Mouse (Mus musculus) myocyte (in vitro differentiated cells): ENCODE results near the gene Fam110a. TPM values are rescaled to one million over a fixed set of nuclear protein-coding genes. Genes with fewer than 3 reads are reported as not detected.

Experiments used
- H3K27me3 ChIP-seq: one replicate; pipeline ENCODE4 v1.6.1; 2011; ENCODE audit not compliant: control insufficient read depth, insufficient read depth, insufficient read length
- H3K36me3 ChIP-seq: one replicate; pipeline ENCODE4 v1.6.1; 2011; ENCODE audit not compliant: control insufficient read depth, insufficient read depth
- H3K4me2 ChIP-seq: one replicate; pipeline ENCODE4 v1.6.1; 2011; ENCODE audit warnings: low read depth, control low read depth
- H3K4me3 ChIP-seq: one replicate; pipeline ENCODE4 v1.5.1; 2011; ENCODE audit warnings: mild to moderate bottlenecking, control low read depth, moderate library complexity
- H3K79me2 ChIP-seq: one replicate; pipeline ENCODE4 v1.6.1; 2011; ENCODE audit not compliant: control insufficient read depth, insufficient read depth
- H3ac ChIP-seq: one replicate; pipeline ENCODE4 v1.6.1; 2011; ENCODE audit not compliant: control insufficient read depth, insufficient read length
- CEBPB ChIP-seq: IDR thresholded peaks from 2 replicates; pipeline ENCODE4 v1.6.1; 2011; ENCODE audit warnings: mild to moderate bottlenecking, moderate library complexity; ENCODE audit not compliant: poor library complexity, insufficient read depth, severe bottlenecking
- E2F4 ChIP-seq: IDR thresholded peaks from one replicate; pipeline ENCODE4 v1.6.1; 2011; ENCODE audit warnings: mild to moderate bottlenecking, control low read depth, moderate library complexity; ENCODE audit not compliant: insufficient read depth
- MAX ChIP-seq: IDR thresholded peaks from one replicate; pipeline ENCODE4 v1.6.1; 2011; ENCODE audit warnings: low read depth, mild to moderate bottlenecking, control low read depth
- MYOD1 ChIP-seq, 3 experiments: IDR thresholded peaks; one replicate each; pipeline ENCODE4 v1.6.1; 2011; ENCODE audit warnings: control low read depth in 2 of 3, low read depth in 2 of 3, mild to moderate bottlenecking in 2 of 3, moderate library complexity in 1 of 3; ENCODE audit not compliant: insufficient read length in 2 of 3, control insufficient read depth in 1 of 3
- MYOG ChIP-seq, 3 experiments: IDR thresholded peaks; one replicate each; pipeline ENCODE4 v1.6.1; 2011; ENCODE audit warnings: control low read depth in 2 of 3, low read depth in 2 of 3, mild to moderate bottlenecking in 2 of 3; ENCODE audit not compliant: insufficient read length in 2 of 3, control insufficient read depth in 1 of 3, insufficient read depth in 1 of 3
- POLR2A ChIP-seq: IDR thresholded peaks from one replicate; pipeline ENCODE4 v1.6.1; 2011; ENCODE audit warnings: low read depth, mild to moderate bottlenecking, control low read depth, moderate library complexity; ENCODE audit not compliant: insufficient read length
- POLR2AphosphoS2 ChIP-seq: IDR thresholded peaks from one replicate; pipeline ENCODE4 v1.6.1; 2011; ENCODE audit warnings: low read depth, control low read depth; ENCODE audit not compliant: insufficient read length
- REST ChIP-seq: IDR thresholded peaks from one replicate; pipeline ENCODE4 v1.6.1; 2011; ENCODE audit warnings: mild to moderate bottlenecking, control low read depth, moderate library complexity; ENCODE audit not compliant: insufficient read depth, insufficient read length
- SRF ChIP-seq: IDR thresholded peaks from one replicate; pipeline ENCODE4 v1.6.1; 2011; ENCODE audit warnings: low read depth; ENCODE audit not compliant: control insufficient read depth, insufficient read length
- TCF12 ChIP-seq: IDR thresholded peaks from one replicate; pipeline ENCODE4 v1.6.1; 2011; ENCODE audit warnings: mild to moderate bottlenecking, control low read depth; ENCODE audit not compliant: poor library complexity, insufficient read depth, severe bottlenecking
- TCF3 ChIP-seq: IDR thresholded peaks from one replicate; pipeline ENCODE4 v1.6.1; 2011; ENCODE audit warnings: low read depth, control low read depth; ENCODE audit not compliant: insufficient read length
- USF1 ChIP-seq: IDR thresholded peaks from one replicate; pipeline ENCODE4 v1.6.1; 2011; ENCODE audit warnings: low read depth, mild to moderate bottlenecking, control low read depth, moderate library complexity
- polyA plus RNA-seq: library from polyadenylated mRNA; unstranded; fragments of >200 nt; fragmentation: generic; extraction: Trizol; gene quantifications from one replicate; pipeline ENCODE4 v1.2.1, GENCODE M21; 2012; ENCODE audit warnings: missing spikeins

Fam110a gene
- polyA plus RNA-seq, 1 experiment = 21.0 TPM

- H3ac ChIP-seq = no peak overlapping the region
- H3K4me2 ChIP-seq = no peak overlapping the region
- H3K36me3 ChIP-seq = no peaks in the 10 kb centered on the region
- peaks cover 10% of the 10 kb centered on the region for H3K27me3 ChIP-seq
- TF ChIP-seq SRF (no peak), TCF12 (no peak), REST (no peak), MYOG (IDR thresholded peaks at IDR 0.05; ENCODE audit: control insufficient read depth in 1 of 3, insufficient read depth in 1 of 3, insufficient read length in 2 of 3, low read depth in 2 of 3) (no peak), CEBPB (no peak), POLR2AphosphoS2 (no peak), E2F4 (no peak), MAX (no peak), MYOD1 (IDR thresholded peaks at IDR 0.05; ENCODE audit: control insufficient read depth in 1 of 3, insufficient read length in 2 of 3, low read depth in 2 of 3) (no peak), POLR2A (no peak), TCF3 (no peak), USF1 (no peak)
- H3K4me3 ChIP-seq = no peak overlapping the region
- H3K79me2 ChIP-seq = no peaks in the 10 kb centered on the region
Measured at GRCm38 (mm10) chr2:151925715-151926114, 54.3 kb downstream of the Fam110a start.

GRCm38 (mm10) chr2:151924276-151924675, 55.7 kb downstream of the Fam110a start:
- Histone ChIP-seq H3K79me2 (no peaks in the 10 kb centered on the region), H3K27me3 (peaks cover 10% of the 10 kb centered on the region), H3K4me3 (no peak overlapping the region), H3ac (no peak overlapping the region), H3K36me3 (no peaks in the 10 kb centered on the region), H3K4me2 (no peak overlapping the region)
- TF ChIP-seq MYOG (IDR thresholded peaks at IDR 0.05; ENCODE audit: control insufficient read depth in 1 of 3, insufficient read depth in 1 of 3, insufficient read length in 2 of 3, low read depth in 2 of 3) (no peak), MYOD1 (IDR thresholded peaks at IDR 0.05; ENCODE audit: control insufficient read depth in 1 of 3, insufficient read length in 2 of 3, low read depth in 2 of 3) (no peak), POLR2A (no peak), POLR2AphosphoS2 (no peak), TCF3 (no peak), E2F4 (no peak), USF1 (no peak), MAX (no peak), TCF12 (no peak), SRF (no peak), CEBPB (no peak), REST (no peak)

GRCm38 (mm10) chr2:151921596-151921995, 58.4 kb downstream of the Fam110a start:
- Histone ChIP-seq H3K4me3 (no peak overlapping the region), H3K36me3 (no peaks in the 10 kb centered on the region), H3ac (no peak overlapping the region), H3K79me2 (no peaks in the 10 kb centered on the region), H3K4me2 (no peak overlapping the region), H3K27me3 (peaks cover 10% of the 10 kb centered on the region)
- TF ChIP-seq USF1 (no peak), TCF12 (no peak), POLR2A (no peak), POLR2AphosphoS2 (no peak), CEBPB (no peak), MYOG (IDR thresholded peaks at IDR 0.05; ENCODE audit: control insufficient read depth in 1 of 3, insufficient read depth in 1 of 3, insufficient read length in 2 of 3, low read depth in 2 of 3) (no peak), MAX (no peak), TCF3 (no peak), SRF (no peak), E2F4 (no peak), MYOD1 (IDR thresholded peaks at IDR 0.05; ENCODE audit: control insufficient read depth in 1 of 3, insufficient read length in 2 of 3, low read depth in 2 of 3) (no peak)

- Histone ChIP-seq H3K4me2 (no peak overlapping the region), H3K36me3 (no peaks in the 10 kb centered on the region), H3K27me3 (peaks cover 10% of the 10 kb centered on the region), H3K79me2 (no peaks in the 10 kb centered on the region), H3ac (no peak overlapping the region), H3K4me3 (no peak overlapping the region)
- no peak for TF ChIP-seq TCF12
- TF ChIP-seq REST = no peak
- TF ChIP-seq POLR2A = no peak
- no peak for TF ChIP-seq SRF
- no peak for TF ChIP-seq MAX
- TF ChIP-seq MYOD1 (IDR thresholded peaks at IDR 0.05; ENCODE audit: control insufficient read depth in 1 of 3, insufficient read length in 2 of 3, low read depth in 2 of 3) = no peak
- TF ChIP-seq E2F4 = no peak
- no peak for TF ChIP-seq TCF3
- TF ChIP-seq CEBPB = no peak
Measured at GRCm38 (mm10) chr2:151921068-151921467, 59.0 kb downstream of the Fam110a start.

Other genes with a start within 250 kb of the Fam110a start
- 22.8 TPM for gene Psmf1, start 236.0 kb downstream of the Fam110a start, polyA plus RNA-seq
- not detected for gene Rspo4, start 137.3 kb downstream of the Fam110a start, polyA plus RNA-seq
- gene Angpt4, start 69.0 kb downstream of the Fam110a start, polyA plus RNA-seq = 0.19 TPM
- gene Slc52a3, start 16.3 kb upstream of the Fam110a start, polyA plus RNA-seq = 0.02 TPM
- gene Scrt2, start 101.3 kb upstream of the Fam110a start, polyA plus RNA-seq = not detected
- gene Srxn1, start 125.3 kb upstream of the Fam110a start, polyA plus RNA-seq = 21.7 TPM
- gene Tcf15, start 163.3 kb upstream of the Fam110a start, polyA plus RNA-seq = not detected
- 47.5 TPM for gene Csnk2a1, start 246.6 kb upstream of the Fam110a start, polyA plus RNA-seq